Mouse (Mus musculus): ENCODE measurements at regions not wholly inside any gene's neighbourhood (a gene's known extent, or its start where the extent isn't known, plus 50 kb on each side); places are given as distances from the start of the nearest gene placed in this dataset.

DNA sequence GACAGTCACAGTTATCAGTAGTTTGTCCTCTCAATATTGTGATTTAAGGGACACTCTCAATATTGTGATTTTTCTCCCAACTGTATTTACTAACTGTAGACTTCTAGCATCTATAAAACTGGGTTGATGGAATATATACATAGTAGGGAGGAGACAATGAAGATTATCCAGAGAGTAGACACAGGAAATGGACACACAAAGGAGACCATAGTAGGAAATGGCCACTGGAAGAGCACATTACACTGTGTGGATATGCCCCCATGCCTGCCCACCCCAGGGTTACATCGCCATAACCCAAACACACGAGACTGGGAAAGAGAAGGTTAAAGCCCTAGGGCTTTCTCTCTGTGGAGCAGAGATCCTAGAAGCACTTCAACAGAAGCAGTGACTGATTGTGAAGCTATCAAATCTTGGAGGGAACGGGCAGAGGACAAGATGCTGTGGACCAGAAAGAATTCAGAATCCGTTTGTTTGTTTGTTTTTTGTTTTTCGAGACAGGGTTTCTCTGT, 71.0 kb upstream of the Cpm start:
- DNase-seq (ENCODE audit: low spot score in 2 of 2): no peak
- intact Hi-C loops (cut with DNase I): no loop called here

DNA sequence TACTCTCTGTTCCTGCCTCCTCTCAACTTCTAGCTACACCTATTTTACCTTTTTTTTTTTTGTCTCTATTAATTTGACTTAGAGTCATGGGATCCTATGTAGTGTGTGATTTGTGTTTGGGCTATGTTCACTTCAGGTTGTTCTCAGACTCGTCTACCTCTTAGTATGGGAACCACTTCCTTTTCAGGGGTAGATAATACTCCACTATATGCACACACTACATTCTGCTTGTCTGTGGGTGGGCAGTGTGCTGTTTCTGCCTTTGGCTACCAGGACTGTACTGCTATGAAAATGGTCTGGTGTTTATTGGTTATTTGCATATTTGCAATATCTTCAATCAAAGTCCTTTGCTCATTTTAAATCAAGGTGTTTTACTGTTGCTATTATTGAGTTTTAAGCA, 71.6 kb upstream of the Cpm start:
- intact Hi-C loops (cut with DNase I): no loop called here
- no peak for DNase-seq (ENCODE audit: low spot score in 2 of 2)

DNA sequence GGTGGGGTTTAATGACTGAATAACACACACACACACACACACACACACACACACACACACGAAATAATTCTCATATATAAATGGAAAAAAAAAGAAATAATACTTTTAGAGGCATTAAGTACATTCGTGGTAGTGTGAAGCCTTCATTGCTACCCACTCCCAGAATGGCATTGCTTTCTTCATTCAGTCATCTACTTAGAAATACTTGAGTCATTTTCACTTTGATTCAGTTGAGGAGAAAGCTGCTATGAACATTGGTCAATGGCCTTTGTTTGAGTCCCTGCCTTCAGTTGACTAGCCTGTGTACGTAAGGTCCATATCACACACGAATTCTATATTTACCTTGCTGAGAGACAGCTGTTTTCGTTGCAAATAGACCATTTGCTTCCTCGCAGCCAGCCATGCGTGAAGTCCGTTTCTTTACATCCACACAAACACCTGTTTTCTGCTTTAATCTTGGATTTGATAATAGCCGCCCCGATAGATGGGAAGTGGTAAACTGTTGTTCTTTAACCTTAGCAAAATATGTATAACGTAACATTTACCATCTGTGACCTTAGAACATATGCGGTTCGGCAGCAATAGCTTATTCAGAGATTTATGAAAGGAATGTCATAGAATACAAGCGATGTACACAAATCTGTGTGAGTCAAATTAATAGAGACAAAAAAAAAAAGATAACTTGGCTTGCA, 72.3 kb upstream of the Cpm start:
- intact Hi-C loops (cut with DNase I): no loop called here
- DNase-seq (ENCODE audit: low spot score in 2 of 2): no peak

DNA sequence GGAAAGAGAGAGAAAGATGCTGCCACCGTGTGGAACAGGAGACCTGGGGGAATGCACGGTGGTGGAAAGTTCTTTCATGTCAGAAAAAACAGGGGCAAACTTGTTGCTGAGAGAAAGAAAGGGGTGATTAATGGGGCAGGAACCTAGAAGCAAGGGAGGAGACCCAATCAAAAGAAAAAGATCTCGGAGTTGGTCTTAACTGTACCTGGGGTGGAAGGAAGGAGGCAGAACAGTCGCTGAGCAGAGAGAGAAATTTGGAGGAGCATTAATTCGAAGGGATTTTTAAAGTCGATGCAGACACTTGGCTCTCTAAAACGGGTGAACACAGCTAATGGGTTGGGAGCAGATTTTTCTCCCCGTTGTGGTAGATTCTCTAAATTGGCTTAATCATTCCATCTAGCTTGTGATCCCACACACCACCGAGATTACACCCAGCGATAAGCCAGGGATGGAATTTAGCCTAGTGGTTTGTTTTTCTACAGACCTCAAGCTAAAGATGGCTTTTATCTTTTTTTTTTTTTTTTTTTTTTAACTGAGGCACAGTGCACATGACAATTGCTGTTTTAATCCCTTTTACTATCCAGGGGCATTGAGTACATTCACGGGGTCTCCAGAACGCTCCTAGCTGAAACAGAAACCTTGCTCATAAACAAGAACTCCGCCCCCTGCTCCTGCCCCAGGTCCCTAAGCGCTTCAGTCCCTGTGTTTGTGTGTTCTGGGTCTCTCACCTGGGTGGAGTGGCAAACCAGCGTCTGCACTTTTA, 73.1 kb upstream of the Cpm start:
- no peak for DNase-seq (ENCODE audit: low spot score in 2 of 2)
- intact Hi-C loops (cut with DNase I): no loop called here

DNA sequence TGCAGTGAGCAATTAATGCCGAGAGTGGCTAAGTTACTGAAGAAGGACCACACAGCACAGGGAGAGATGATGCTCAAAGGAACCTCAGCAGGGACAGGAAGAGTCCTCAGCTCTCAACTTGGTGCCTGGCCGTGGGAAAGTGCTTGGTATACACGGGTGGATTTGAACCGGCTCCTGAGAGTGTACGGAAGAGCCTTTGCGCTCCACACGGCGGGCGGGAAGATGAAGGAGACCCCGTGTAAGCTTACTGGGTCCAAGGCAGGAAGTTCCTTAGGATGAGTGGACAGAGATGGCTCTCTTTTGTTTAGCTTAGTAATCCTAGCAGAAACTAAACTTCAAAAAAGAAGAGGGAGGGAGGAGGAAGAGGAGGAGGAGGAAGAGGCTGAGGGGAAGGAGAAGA, 73.8 kb upstream of the Cpm start:
- intact Hi-C loops (cut with DNase I): no loop called here
- DNase-seq (ENCODE audit: low spot score in 2 of 2): no peak

DNA sequence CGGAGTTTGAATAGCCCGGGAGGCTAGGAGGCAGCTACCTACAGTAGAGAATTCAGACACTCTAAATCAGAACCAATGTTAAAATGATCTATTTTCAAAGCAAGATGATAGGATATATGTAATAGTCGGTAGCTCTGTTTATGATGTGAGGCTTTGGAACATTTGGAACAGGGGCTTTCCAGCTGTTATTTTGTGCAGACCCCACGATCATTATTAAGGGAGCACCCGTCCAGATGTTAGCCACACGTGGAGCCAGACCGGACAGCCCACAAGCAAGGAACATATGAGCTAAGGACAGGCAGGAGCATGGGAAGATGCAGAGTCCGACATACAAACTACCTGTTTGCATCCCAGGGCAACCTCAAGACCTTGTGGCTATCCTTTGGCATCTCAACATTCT, 74.3 kb upstream of the Cpm start:
- no peak for DNase-seq (ENCODE audit: low spot score in 2 of 2)
- intact Hi-C loops (cut with DNase I): no loop called here

DNA sequence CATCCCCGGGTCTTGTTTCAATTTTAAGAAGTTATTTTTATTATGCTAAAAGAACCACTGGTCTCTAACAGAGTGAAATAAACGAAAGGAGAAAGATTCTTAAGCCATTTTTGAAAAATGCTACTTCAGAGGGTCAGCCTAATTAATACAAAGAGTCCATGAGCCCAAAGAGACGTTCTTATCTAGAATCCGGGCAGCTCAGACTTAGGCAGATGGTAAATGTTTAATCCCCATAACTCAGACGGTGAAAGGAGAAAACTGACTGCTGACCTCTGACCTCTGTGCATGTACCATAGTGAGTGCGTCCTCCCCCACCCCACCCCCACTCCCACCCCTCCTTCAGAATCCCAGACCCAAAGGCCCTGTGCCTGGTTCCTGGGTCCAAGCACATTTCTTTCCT, 74.8 kb upstream of the Cpm start:
- no peak for DNase-seq (ENCODE audit: low spot score in 2 of 2)
- intact Hi-C loops (cut with DNase I): no loop called here

DNA sequence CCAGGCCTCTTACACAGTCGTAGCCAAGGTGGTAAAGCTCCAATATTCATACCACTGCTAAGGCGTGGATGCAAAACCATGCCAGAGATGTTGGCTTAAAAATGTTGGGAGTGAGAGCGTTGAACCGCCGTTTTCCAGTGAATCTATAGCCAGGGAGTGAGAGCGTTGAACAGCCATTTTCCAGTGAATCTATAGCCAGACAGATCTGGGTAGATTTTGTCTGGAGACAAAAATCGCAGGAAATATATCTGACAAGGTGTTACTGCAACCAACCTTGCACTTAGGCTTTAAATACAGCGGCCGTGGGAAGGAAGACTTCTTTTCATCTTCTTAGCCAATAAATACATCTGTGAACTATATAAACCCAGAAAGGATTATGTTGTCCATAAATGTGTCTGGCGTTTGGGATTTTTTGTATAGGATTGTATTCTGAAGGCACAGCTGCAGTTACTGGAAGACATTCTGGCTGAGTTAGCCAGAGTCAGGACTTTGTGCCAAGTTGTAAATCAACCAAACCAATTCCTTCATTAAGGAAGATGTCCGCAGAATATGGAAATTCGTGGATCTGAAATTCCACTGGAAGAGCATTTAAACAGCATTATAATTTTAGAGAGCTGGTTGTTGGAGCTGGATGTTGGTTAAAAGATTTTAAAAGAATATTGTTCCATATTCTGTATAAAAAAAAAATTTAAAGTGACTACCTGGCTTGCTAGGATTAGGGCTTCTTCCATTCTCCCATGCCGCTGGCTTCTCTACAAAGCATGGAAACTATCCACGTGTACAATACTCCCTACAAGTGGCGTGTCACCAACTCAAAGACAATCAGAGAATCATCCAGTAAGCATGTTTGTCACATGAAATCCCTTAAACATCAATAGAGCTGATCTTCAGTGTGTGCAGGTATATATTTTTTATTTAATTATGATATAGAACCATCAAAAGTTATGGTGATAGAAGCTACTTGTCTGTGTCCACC, 75.8 kb upstream of the Cpm start:
- intact Hi-C loops (cut with DNase I): no loop called here
- DNase-seq (ENCODE audit: low spot score in 2 of 2): no peak

DNA sequence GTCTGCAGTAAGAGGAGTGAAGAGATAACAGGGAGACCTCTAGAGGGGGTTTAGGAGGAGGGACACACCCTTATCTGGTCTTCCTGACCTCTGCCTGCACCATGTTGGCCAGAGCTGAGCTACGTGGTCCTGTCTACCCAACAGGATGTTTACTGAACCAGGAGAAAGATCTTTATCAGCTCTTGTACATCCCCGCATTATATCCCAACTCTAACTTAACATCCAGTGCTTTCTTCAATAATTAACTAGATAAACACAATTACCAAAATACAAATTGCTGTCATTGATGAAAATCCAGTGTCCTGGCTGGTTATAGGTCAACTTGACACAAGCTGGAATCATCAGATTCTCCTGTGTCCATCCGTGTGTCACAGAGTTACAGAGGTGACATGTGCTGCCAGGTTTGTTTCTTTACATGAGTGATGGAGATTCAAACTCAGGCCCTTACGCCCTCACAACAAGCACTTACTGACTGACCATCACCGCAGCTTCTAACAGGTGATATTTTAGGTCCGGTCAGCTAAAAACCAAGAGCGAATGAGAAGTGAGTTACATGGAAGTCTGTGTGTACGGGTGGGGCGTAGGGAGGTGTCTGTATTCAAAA, 77.1 kb upstream of the Cpm start:
- intact Hi-C loops (cut with DNase I): no loop called here

DNA sequence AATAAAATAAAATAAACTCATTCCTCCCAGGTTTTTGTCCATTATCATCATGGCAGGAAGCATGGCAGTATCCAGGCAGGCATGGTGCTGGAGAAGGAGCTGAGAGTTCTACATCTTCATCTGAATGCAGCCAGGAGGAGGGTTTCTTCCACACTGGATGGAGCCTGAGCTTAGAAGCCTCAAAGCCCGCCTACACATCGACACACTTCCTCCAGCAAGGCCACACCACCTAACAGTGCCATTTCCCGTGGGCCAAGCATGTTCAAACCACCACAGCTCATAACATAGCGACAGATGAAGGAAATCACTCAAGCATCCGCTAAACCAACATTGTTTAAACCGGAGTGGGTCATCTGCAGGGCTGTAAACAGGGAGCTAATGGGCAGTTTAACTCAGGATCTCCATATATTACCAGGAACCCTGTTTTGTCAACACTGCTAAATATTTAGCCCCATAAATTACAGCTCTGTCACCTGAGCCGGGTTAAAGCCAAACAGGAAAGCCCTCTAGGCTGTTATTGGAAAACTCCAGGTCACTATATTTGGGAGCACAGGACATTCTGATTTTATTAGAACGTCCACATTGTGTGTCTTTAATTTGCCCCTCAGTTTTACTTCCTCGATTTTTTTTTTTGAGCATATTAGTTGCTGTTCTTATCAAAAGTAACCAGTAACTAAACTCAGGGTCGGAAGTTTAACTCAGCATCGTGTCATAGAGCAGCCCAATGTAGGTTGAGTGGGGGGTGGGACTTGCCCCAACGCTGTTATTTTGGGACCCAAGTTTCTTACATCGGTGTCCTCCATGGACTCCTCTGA, 77.9 kb upstream of the Cpm start:
- intact Hi-C loops (cut with DNase I): no loop called here

More for the DNA sequence above, 77.1 kb upstream of the Cpm start:
- DNase-seq (ENCODE audit: low spot score in 2 of 2): no peak

DNA sequence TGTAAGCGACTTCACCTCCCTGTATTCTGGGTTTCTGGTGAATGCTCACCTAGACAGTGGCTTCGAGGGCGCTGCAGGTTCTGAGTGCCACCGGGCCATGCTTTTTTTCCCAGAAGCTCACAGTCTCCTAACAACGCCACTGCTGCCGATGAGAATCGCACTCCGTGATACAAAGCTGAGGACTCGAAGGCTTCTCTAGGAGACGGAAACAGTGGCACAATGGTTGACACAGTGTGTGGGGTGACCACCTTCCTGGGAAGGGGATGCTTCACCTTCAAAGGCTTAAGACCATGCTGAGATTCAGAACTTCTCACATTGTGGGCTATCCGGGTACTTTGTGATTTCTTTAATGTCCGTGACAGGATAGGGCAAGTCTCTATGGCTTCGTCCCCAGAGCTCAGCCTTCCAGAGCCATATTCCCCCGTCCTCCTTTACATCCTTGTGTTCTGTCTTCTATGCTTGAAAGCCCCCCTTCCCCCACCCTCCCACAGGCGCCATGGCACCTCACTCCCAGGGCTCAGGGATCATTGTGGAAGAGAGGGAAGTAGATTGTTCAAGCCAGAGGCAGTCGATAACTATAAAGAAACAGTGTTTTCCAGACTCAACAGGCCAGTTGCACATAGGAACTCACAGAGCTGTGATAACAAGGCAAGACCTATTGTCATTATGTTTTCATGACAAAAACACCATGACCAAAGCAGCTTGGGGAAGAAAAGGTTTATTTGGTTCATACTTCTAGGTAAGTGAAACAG, 79.3 kb upstream of the Cpm start:
- intact Hi-C loops (cut with DNase I): no loop called here
- DNase-seq (ENCODE audit: low spot score in 2 of 2): no peak

More for the DNA sequence above, 77.9 kb upstream of the Cpm start:
- no peak for DNase-seq (ENCODE audit: low spot score in 2 of 2)

DNA sequence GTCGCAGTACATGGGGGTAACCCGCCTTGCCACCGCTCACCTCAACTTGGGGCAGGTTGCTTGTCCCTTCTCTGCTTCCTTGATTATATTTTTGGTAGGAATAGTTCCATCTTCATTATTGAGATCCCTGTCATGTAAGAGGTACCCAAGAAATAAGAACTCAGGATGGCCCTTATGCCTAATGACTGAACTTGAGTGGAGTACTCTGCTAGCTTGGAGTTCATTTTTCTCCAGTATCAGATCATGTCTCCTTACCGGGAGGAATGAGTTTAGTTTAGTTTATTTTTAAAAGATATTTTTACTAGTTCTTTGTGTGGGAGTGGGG, 79.8 kb upstream of the Cpm start:
- no peak for DNase-seq (ENCODE audit: low spot score in 2 of 2)
- intact Hi-C loops (cut with DNase I): no loop called here

DNA sequence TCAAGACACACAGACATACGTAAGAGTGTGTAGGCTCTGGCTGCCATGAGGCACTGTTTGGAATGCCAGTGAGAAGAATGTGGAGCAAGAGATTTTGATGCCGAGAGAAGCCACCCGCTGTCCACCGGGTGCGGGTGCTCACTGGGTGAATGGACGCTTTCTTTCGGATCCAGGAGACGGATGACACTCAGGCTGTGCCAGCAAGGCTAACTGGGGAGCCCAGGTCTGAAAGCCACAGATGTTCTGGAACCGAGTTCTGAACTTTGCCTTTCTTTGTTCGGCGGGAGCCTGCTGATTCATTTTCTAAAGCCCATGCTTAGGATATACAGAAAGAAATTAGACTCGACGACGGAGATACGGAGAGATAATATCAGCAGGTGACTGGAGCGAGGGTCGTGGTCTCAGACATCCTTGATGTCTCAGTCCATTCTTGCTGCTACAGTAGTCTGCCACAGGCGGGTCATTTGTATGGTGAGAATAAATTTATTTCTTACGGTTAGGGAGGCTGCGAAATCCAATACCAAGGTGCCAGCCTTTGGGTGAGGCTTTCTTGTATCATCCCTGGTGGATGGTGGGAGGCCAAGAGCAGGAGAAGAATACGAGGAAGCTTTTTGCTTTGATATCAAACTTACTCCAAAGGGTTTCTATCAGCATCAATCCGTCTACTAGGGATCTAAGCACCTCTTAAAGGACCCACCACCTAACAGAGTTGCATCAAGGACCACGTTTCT, 80.4 kb upstream of the Cpm start:
- DNase-seq (ENCODE audit: low spot score in 2 of 2): no peak
- intact Hi-C loops (cut with DNase I): no loop called here

DNA sequence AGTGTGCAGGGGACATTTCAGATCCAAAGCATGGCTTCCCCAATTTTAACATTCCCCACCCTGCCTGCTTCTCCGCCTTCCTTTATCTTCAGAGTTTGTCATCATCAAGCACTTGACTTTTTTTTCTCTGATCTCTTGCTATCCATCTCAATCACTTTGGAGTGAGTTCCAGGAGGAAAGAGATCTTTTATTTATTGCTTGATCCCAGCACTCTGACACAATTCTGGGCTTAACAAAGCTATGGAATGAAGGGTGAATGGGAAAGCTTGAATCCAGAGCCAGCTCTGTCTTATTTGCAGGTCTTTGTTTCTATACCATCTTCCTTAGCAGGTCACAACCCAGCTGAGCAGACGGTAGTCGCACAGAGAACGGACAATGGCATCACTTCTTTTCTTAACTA, 81.0 kb upstream of the Cpm start:
- DNase-seq (ENCODE audit: low spot score in 2 of 2): no peak
- intact Hi-C loops (cut with DNase I): no loop called here

DNA sequence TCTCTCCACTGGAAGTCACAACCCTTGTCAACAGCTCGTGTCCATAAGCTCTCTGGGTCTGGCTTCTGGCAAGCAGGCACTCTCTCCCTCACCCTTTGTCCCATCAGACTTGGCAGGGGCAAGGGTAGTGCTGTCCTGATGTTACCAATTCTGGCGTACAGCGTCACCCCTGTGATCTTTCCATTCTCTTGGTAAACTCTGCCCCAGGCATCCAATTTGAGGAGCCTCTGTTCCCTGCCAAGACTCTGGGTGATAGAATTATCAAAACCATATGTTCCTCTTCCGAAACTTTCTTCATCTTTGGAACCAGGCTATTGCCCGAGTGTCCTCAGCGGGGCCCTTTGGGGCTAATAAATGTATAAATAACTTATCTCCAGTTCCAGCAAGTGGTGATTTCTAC, 82.0 kb upstream of the Cpm start:
- DNase-seq (ENCODE audit: low spot score in 2 of 2): no peak
- intact Hi-C loops (cut with DNase I): no loop called here

DNA sequence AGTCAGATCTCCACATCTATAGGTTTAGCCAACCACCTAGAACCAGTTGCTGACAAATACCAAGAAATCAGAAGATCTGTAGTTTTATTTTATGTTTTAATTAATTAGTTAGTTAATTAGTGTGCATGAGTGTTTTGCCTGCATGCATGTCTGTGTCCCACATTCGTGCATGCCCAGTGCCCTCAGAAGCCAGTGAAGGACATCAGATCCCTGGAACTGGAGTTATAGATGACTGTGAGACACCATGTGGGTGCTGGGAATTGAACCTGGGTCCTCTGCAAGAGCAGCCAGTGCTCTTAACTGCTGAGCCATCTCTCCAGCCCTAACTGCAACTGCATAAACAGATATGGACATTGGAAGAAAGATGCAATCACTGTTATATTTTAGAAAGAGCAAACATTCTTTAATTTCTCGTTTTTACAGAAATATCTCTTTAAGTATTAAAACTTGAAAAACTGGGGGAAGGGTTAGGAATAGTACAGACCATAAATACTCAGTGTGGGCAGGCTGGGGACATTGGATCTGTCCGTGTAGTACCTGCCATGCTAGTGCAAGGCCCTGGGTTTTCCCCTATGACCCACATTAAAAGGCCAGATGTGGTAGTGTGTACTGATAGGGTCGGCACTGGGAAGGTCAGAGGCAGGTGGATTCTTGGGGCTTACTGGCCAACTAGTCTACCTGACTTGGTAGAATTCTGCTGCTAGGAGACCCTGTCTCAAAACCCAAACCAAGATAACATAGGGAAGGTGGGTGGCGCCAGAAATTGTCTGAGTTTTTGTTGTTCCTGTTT, 83.3 kb upstream of the Cpm start:
- no peak for DNase-seq (ENCODE audit: low spot score in 2 of 2)
- intact Hi-C loops (cut with DNase I): no loop called here
